Mouse (Mus musculus) G1E (cell line): ENCODE data around the gene Magi1.

Source experiments
- CTCF ChIP-seq: IDR thresholded peaks from 2 replicates; pipeline ENCODE4 v1.5.1; 2012; ENCODE audit warnings: low read depth, low read length, inconsistent platforms, mixed read lengths
- GATA1 ChIP-seq: IDR thresholded peaks from 2 replicates; pipeline ENCODE4 v1.6.1; 2012; ENCODE audit warnings: borderline replicate concordance, low read length, inconsistent platforms, mixed read lengths
- GATA2 ChIP-seq: IDR thresholded peaks from 2 replicates; pipeline ENCODE4 v1.6.1; 2012; ENCODE audit warnings: low read depth, low read length, inconsistent platforms, borderline replicate concordance
- POLR2AphosphoS5 ChIP-seq: IDR thresholded peaks from 2 replicates; pipeline ENCODE4 v1.6.1; 2012; ENCODE audit warnings: low read depth, low read length, inconsistent platforms; ENCODE audit not compliant: insufficient replicate concordance
- TAL1 ChIP-seq: conservative IDR thresholded peaks from 2 replicates; pipeline ENCODE4 v1.6.1; 2012; ENCODE audit warnings: low read depth, low read length, inconsistent platforms, mixed read lengths

- TF ChIP-seq CTCF (no peak), GATA2 (no peak), TAL1 (no peak), GATA1 (no peak), POLR2AphosphoS5 (no peak)
These were observed 496.7 kb downstream of the Magi1 start for GRCm38 (mm10) chr6:93787042-93787441.
